Mouse (Mus musculus) heart, embryonic 12.5 days (tissue): ENCODE results near the gene Magi1. TPM values are rescaled to one million over a fixed set of nuclear protein-coding genes. Genes with fewer than 3 reads are reported as not detected.

ENCODE experiments used
- ATAC-seq: fragments of 200-750 bp; cut with Nextera tagmentation; 2 replicates; pipeline ENCODE4 v1.8.0; 2017; ENCODE audit warnings: moderate TSS enrichment, moderate library complexity; ENCODE audit not compliant: insufficient number of reproducible peaks, low FRiP score
- H3K27ac ChIP-seq: fragments of 300-500 bp; sonication (generic); 2 replicates; pipeline ENCODE4 v1.5.1; 2016; ENCODE audit warnings: mild to moderate bottlenecking, moderate library complexity; ENCODE audit not compliant: poor library complexity, severe bottlenecking
- H3K27me3 ChIP-seq: fragments of 300-500 bp; sonication (generic); replicated peaks from 2 replicates; pipeline ENCODE4 v1.6.1; 2016; ENCODE audit warnings: mild to moderate bottlenecking, moderate library complexity
- H3K36me3 ChIP-seq: fragments of 300-500 bp; sonication (generic); 2 replicates; pipeline ENCODE4 v1.6.1; 2016; ENCODE audit warnings: mild to moderate bottlenecking, moderate library complexity
- H3K4me1 ChIP-seq: fragments of 300-500 bp; sonication (generic); replicated peaks from 2 replicates; pipeline ENCODE4 v1.6.1; 2016; ENCODE audit warnings: mild to moderate bottlenecking
- H3K4me2 ChIP-seq: fragments of 300-500 bp; sonication (generic); 2 replicates; pipeline ENCODE4 v1.6.1; 2016; ENCODE audit warnings: mild to moderate bottlenecking, moderate library complexity
- H3K4me3 ChIP-seq: fragments of 300-500 bp; sonication (generic); 2 replicates; pipeline ENCODE4 v1.5.1; 2016; ENCODE audit warnings: mild to moderate bottlenecking
- H3K9ac ChIP-seq: fragments of 300-500 bp; sonication (generic); 2 replicates; pipeline ENCODE4 v1.6.1; 2016; ENCODE audit warnings: mild to moderate bottlenecking, moderate library complexity
- H3K9me3 ChIP-seq: fragments of 300-500 bp; sonication (generic); replicated peaks from 2 replicates; pipeline ENCODE4 v1.6.1; 2016; ENCODE audit warnings: mild to moderate bottlenecking, moderate library complexity
- WGBS: fragments of 180-500 bp; shearing (Covaris S2); methylation state at CpG from one replicate; pipeline ENCODE4 v1.1.7; 2016; 5-methylcytosine and 5-hydroxymethylcytosine counted together
- polyA plus RNA-seq: library from polyadenylated mRNA; unstranded; fragments of >200 nt; fragmentation: Nextera tagmentation; extraction: Ambion mirVana; gene quantifications from 2 replicates; pipeline ENCODE4 v1.2.1, GENCODE M21; 2016

Gene Magi1
- polyA plus RNA-seq, 1 experiment from 2014 or later: 9.9 TPM

GRCm38 (mm10) chr6:94201940-94202339 lies 81.8 kb downstream of the Magi1 start:
- no peaks in the 10 kb centered on the region for H3K36me3 ChIP-seq
- no peak overlapping the region for H3K9ac ChIP-seq
- H3K4me3 ChIP-seq: no peak overlapping the region
- H3K4me1 ChIP-seq: peaks cover 70% of the 10 kb centered on the region
- H3K27ac ChIP-seq: no peak overlapping the region
- 93% methylated on average over 2 of the region's 2 CpGs for WGBS
- H3K4me2 ChIP-seq: no peak overlapping the region
- no peak for ATAC-seq
- H3K27me3 ChIP-seq: no peaks in the 10 kb centered on the region
- H3K9me3 ChIP-seq: 0 out of 2 replicates have a peak, but pooled peaks cover 3% of the 10 kb centered on the region

GRCm38 (mm10) chr6:94200910-94201309 lies 82.8 kb downstream of the Magi1 start:
- Histone ChIP-seq H3K27ac (peak overlapping the region; percentile 30; the same call in 1 of the 2 replicates), H3K27me3 (no peaks in the 10 kb centered on the region), H3K36me3 (no peaks in the 10 kb centered on the region), H3K4me2 (no peak overlapping the region), H3K9ac (no peak overlapping the region), H3K4me3 (no peak overlapping the region), H3K9me3 (0 out of 2 replicates have a peak, but pooled peaks cover 3% of the 10 kb centered on the region), H3K4me1 (peaks cover 60% of the 10 kb centered on the region)
- ATAC-seq: no peak
- WGBS: 17% methylated on average over 3 of the region's 3 CpGs

GRCm38 (mm10) chr6:94199696-94200095 lies 84.0 kb downstream of the Magi1 start:
- Histone ChIP-seq H3K4me3 (no peak overlapping the region), H3K27me3 (no peaks in the 10 kb centered on the region), H3K4me2 (no peak overlapping the region), H3K9ac (no peak overlapping the region), H3K9me3 (0 out of 2 replicates have a peak, but pooled peaks cover 3% of the 10 kb centered on the region), H3K36me3 (no peaks in the 10 kb centered on the region), H3K4me1 (peaks cover 60% of the 10 kb centered on the region), H3K27ac (no peak overlapping the region; the same call in 1 of the 2 replicates)
- WGBS: 65% methylated on average over 2 of the region's 2 CpGs
- peak; percentile 61; the same call in 1 of the 2 replicates for ATAC-seq

- H3K9me3 ChIP-seq: 0 out of 2 replicates have a peak, but pooled peaks cover 3% of the 10 kb centered on the region
- H3K4me3 ChIP-seq: no peak overlapping the region
- H3K27me3 ChIP-seq: no peaks in the 10 kb centered on the region
- no peak overlapping the region for H3K4me2 ChIP-seq
- H3K27ac ChIP-seq: no peak overlapping the region
- H3K4me1 ChIP-seq: peaks cover 52% of the 10 kb centered on the region
- no peaks in the 10 kb centered on the region for H3K36me3 ChIP-seq
- ATAC-seq: no peak
- no peak overlapping the region for H3K9ac ChIP-seq
- WGBS: 90% methylated on average over 1 of the region's 1 CpGs
These were observed 85.9 kb downstream of the Magi1 start for GRCm38 (mm10) chr6:94197831-94198230.

GRCm38 (mm10) chr6:94195303-94195911 lies 88.3 kb downstream of the Magi1 start:
- Histone ChIP-seq H3K4me3 (no peak overlapping the region), H3K9me3 (no peaks in the 10 kb centered on the region), H3K36me3 (no peaks in the 10 kb centered on the region), H3K27ac (no peak overlapping the region), H3K9ac (no peak overlapping the region), H3K27me3 (no peaks in the 10 kb centered on the region), H3K4me1 (peaks cover 46% of the 10 kb centered on the region), H3K4me2 (no peak overlapping the region)
- 78% methylated on average over 14 of the region's 14 CpGs for WGBS
- no peak for ATAC-seq

- no peak overlapping the region for H3K27ac ChIP-seq
- H3K36me3 ChIP-seq: no peaks in the 10 kb centered on the region
- no peak overlapping the region for H3K9ac ChIP-seq
- H3K4me3 ChIP-seq: no peak overlapping the region
- H3K4me2 ChIP-seq: no peak overlapping the region
- ATAC-seq: no peak
- no peaks in the 10 kb centered on the region for H3K9me3 ChIP-seq
- WGBS: 54% methylated on average over 5 of the region's 5 CpGs
- H3K27me3 ChIP-seq: no peaks in the 10 kb centered on the region
- peaks cover 63% of the 10 kb centered on the region for H3K4me1 ChIP-seq
These were observed 92.9 kb downstream of the Magi1 start for GRCm38 (mm10) chr6:94190830-94191229.

- Histone ChIP-seq H3K4me1 (peaks cover 61% of the 10 kb centered on the region), H3K27me3 (no peaks in the 10 kb centered on the region), H3K9ac (no peak overlapping the region), H3K4me2 (no peak overlapping the region), H3K27ac (peak overlapping the region; percentile 62), H3K9me3 (no peaks in the 10 kb centered on the region), H3K36me3 (no peaks in the 10 kb centered on the region), H3K4me3 (no peak overlapping the region)
- ATAC-seq: no peak
- WGBS: 51% methylated on average over 5 of the region's 5 CpGs
These were observed 94.3 kb downstream of the Magi1 start for GRCm38 (mm10) chr6:94189379-94189778.

GRCm38 (mm10) chr6:94186628-94187319 lies 96.9 kb downstream of the Magi1 start:
- Histone ChIP-seq H3K9me3 (no peaks in the 10 kb centered on the region), H3K4me1 (peaks cover 80% of the 10 kb centered on the region), H3K27ac (peak overlapping the region; percentile 53), H3K9ac (no peak overlapping the region), H3K36me3 (no peaks in the 10 kb centered on the region), H3K4me2 (no peak overlapping the region), H3K27me3 (no peaks in the 10 kb centered on the region), H3K4me3 (no peak overlapping the region)
- ATAC-seq: peak; percentile 34; the same call in 1 of the 2 replicates
- WGBS: 33% methylated on average over 7 of the region's 7 CpGs

- H3K27ac ChIP-seq: peak overlapping the region; percentile 80
- 77% methylated on average over 4 of the region's 4 CpGs for WGBS
- H3K4me2 ChIP-seq: peak overlapping the region; percentile 61; the same call in 1 of the 2 replicates
- no peak overlapping the region for H3K4me3 ChIP-seq
- no peak for ATAC-seq
- H3K27me3 ChIP-seq: no peaks in the 10 kb centered on the region
- peak overlapping the region; percentile 7; the same call in 1 of the 2 replicates for H3K9ac ChIP-seq
- no peaks in the 10 kb centered on the region for H3K9me3 ChIP-seq
- H3K4me1 ChIP-seq: peaks cover 66% of the 10 kb centered on the region
- no peaks in the 10 kb centered on the region for H3K36me3 ChIP-seq
These were observed 99.4 kb downstream of the Magi1 start for GRCm38 (mm10) chr6:94184268-94184667.

GRCm38 (mm10) chr6:94183354-94183851 lies 100.3 kb downstream of the Magi1 start:
- ATAC-seq: peak; percentile 53; the same call in 1 of the 2 replicates
- Histone ChIP-seq H3K36me3 (no peaks in the 10 kb centered on the region), H3K4me1 (peaks cover 65% of the 10 kb centered on the region), H3K27me3 (no peaks in the 10 kb centered on the region), H3K9me3 (no peaks in the 10 kb centered on the region), H3K27ac (peak overlapping the region; percentile 80), H3K4me2 (peak overlapping the region; percentile 61), H3K4me3 (peak overlapping the region; percentile 12), H3K9ac (0 out of 2 replicates have a peak overlapping the region, but pooled peaks have one; percentile 23)
- WGBS: 26% methylated on average over 14 of the region's 14 CpGs

- H3K9ac ChIP-seq: no peak overlapping the region
- H3K4me2 ChIP-seq: no peak overlapping the region
- H3K36me3 ChIP-seq: no peaks in the 10 kb centered on the region
- no peak overlapping the region for H3K27ac ChIP-seq
- H3K4me3 ChIP-seq: no peak overlapping the region
- no peak for ATAC-seq
- H3K9me3 ChIP-seq: no peaks in the 10 kb centered on the region
- no peaks in the 10 kb centered on the region for H3K27me3 ChIP-seq
- 49% methylated on average over 2 of the region's 2 CpGs for WGBS
- H3K4me1 ChIP-seq: peaks cover 68% of the 10 kb centered on the region
These were observed 102.0 kb downstream of the Magi1 start for GRCm38 (mm10) chr6:94181673-94182255.
